In genomic region chr5:52741391-52742111, GRCm38 (mm10) we compare ENCODE assay signal across 8 mouse cellular contexts. TPM values are rescaled to one million over a fixed set of nuclear protein-coding genes. Genes with fewer than 3 reads are reported as not detected.
A peak's percentile ranks its signal among the peaks of the same experiment; 100 is the strongest.
DNase-seq lines count a peak whose midpoint lies in the region; ATAC-seq lines count a peak whose summit lies in the region.

Gene Pi4k2b, plus strand, starts transcription at chr5:52741574.

- intact Hi-C loops in left cerebral cortex, postnatal 14 days (cut with DNase I), result no loop called here

- peak; percentile 72 for ATAC-seq in common myeloid progenitor, adult 5-6 weeks (replicated peaks; ENCODE audit: low read depth, poor library complexity, severe bottlenecking)
- peak; percentile 73 for ATAC-seq in megakaryocyte-erythroid progenitor cell, adult 5-6 weeks (replicated peaks; ENCODE audit: low FRiP score, low TSS enrichment, poor library complexity, severe bottlenecking)

- DNase-seq in ZHBTc4 (ENCODE audit: low read depth, low spot score), result peak; percentile 82
- peak; percentile 54 to 70 for DNase-seq in gastrocnemius, adult 8-10 months (ENCODE audit: low spot score in 2 of 2)
- peak; percentile 84 for DNase-seq in induced T-regulatory cell, adult 2 months (ENCODE audit: low read depth)
- DNase-seq in left cerebral cortex, postnatal 14 days (ENCODE audit: low spot score in 2 of 2), result peak; percentile 12 to 51
- peak; percentile 61 for DNase-seq in right cerebral cortex, postnatal 14 days
- DNase-seq in urinary bladder, postnatal 36 days (ENCODE audit: low spot score in 2 of 2), result peak; percentile 67 to 81

RNA-seq across cellular contexts. Expression of gene Pi4k2b, which starts in this region (rescaled TPM):
- 19.6 and 23.7 TPM in 2 replicates for total RNA-seq in common myeloid progenitor, adult 5-6 weeks (2017)
- total RNA-seq in gastrocnemius, adult 8-10 months (2022), result 1 to 10 TPM in 2 of 4 experiments, under 1 TPM in 2; 0.87 to 1.6 (median 1.1) TPM
- total RNA-seq in left cerebral cortex, postnatal 14 days (2021), result 1 to 10 TPM; 1.5 to 2.0 TPM
- 19.1 and 37.3 TPM in 2 replicates for total RNA-seq in megakaryocyte-erythroid progenitor cell, adult 5-6 weeks (2014; fragmentation: Nextera tagmentation)
- 32.0 and 32.1 TPM in 2 replicates for total RNA-seq in megakaryocyte-erythroid progenitor cell, adult 5-6 weeks (2017)

Comparison
In these comparisons a context has a peak if more than half of its experiments do, and no peak if none do; other contexts are left out.
1. Peak in every context shown above with its lines: DNase-seq and ATAC-seq.
2. DNase-seq: peak in every context shown above with its lines; median percentile 84 in induced T-regulatory cell, adult 2 months; 82 in ZHBTc4; 74 in urinary bladder, postnatal 36 days; 62 in gastrocnemius, adult 8-10 months; 61 in right cerebral cortex, postnatal 14 days; 32 in left cerebral cortex, postnatal 14 days.